Mouse (Mus musculus) heart, adult 9 months (tissue): ENCODE measurements at regions not wholly inside any gene's neighbourhood (a gene's known extent, or its start where the extent isn't known, plus 50 kb on each side); places are given as distances from the start of the nearest gene placed in this dataset.
A peak's percentile ranks its signal among the peaks of the same experiment; 100 is the strongest.

Source experiments
- DNase-seq, 2 experiments: peaks; one replicate each; pipeline ENCODE4 v3.0.0; 2022; ENCODE audit warnings: low spot score in 2 of 2

GRCm38 (mm10) chr10:39316533-39316932 lies 52.1 kb upstream of the Fyn start:
- peak in 1 of 2 experiments; percentile 27 for DNase-seq

GRCm38 (mm10) chr10:39315434-39316174 lies 53.1 kb upstream of the Fyn start:
- no peak for DNase-seq

GRCm38 (mm10) chr10:39311501-39311900 lies 57.2 kb upstream of the Fyn start:
- no peak for DNase-seq

- no peak for DNase-seq
Measured at GRCm38 (mm10) chr10:39308535-39308934, 60.1 kb upstream of the Fyn start.

- DNase-seq = no peak
Measured at GRCm38 (mm10) chr10:39292703-39293496, 75.8 kb upstream of the Fyn start.

- DNase-seq = peak; percentile 56 to 57
Measured at GRCm38 (mm10) chr10:39291747-39292198, 76.9 kb upstream of the Fyn start.

- DNase-seq = peak; percentile 68 to 79
Measured at GRCm38 (mm10) chr10:39291134-39291746, 77.4 kb upstream of the Fyn start.

GRCm38 (mm10) chr10:39290245-39290644 lies 78.4 kb upstream of the Fyn start:
- no peak for DNase-seq

- peak; percentile 46 to 50 for DNase-seq
Measured at GRCm38 (mm10) chr10:39280366-39281000, 88.2 kb upstream of the Fyn start.

- no peak for DNase-seq
Measured at GRCm38 (mm10) chr10:39274202-39274601, 94.5 kb upstream of the Fyn start.

- DNase-seq = no peak
Measured at GRCm38 (mm10) chr10:39273426-39273825, 95.2 kb upstream of the Fyn start.

- DNase-seq = no peak
Measured at GRCm38 (mm10) chr10:39272387-39272949, 96.2 kb upstream of the Fyn start.

- DNase-seq = peak in 1 of 2 experiments; percentile 34
Measured at GRCm38 (mm10) chr10:39270406-39270805, 98.2 kb upstream of the Fyn start.

- no peak for DNase-seq
Measured at GRCm38 (mm10) chr10:39267236-39267635, 101.4 kb upstream of the Fyn start.

GRCm38 (mm10) chr10:39266482-39266881 lies 102.2 kb upstream of the Fyn start:
- DNase-seq = peak; percentile 90 to 93

GRCm38 (mm10) chr10:39262466-39262865 lies 98.9 kb upstream of the Ccn6 start:
- no peak for DNase-seq

- peak; percentile 47 to 48 for DNase-seq
Measured at GRCm38 (mm10) chr10:39261174-39262145, 97.9 kb upstream of the Ccn6 start.

- no peak for DNase-seq
Measured at GRCm38 (mm10) chr10:39260061-39260460, 96.5 kb upstream of the Ccn6 start.

GRCm38 (mm10) chr10:39257371-39258154 lies 94.0 kb upstream of the Ccn6 start:
- DNase-seq = no peak

GRCm38 (mm10) chr10:39254561-39254960 lies 91.0 kb upstream of the Ccn6 start:
- no peak for DNase-seq
